Mouse (Mus musculus): ENCODE results near the gene Hist1h3i.

Hist1h3i gene

DNA sequence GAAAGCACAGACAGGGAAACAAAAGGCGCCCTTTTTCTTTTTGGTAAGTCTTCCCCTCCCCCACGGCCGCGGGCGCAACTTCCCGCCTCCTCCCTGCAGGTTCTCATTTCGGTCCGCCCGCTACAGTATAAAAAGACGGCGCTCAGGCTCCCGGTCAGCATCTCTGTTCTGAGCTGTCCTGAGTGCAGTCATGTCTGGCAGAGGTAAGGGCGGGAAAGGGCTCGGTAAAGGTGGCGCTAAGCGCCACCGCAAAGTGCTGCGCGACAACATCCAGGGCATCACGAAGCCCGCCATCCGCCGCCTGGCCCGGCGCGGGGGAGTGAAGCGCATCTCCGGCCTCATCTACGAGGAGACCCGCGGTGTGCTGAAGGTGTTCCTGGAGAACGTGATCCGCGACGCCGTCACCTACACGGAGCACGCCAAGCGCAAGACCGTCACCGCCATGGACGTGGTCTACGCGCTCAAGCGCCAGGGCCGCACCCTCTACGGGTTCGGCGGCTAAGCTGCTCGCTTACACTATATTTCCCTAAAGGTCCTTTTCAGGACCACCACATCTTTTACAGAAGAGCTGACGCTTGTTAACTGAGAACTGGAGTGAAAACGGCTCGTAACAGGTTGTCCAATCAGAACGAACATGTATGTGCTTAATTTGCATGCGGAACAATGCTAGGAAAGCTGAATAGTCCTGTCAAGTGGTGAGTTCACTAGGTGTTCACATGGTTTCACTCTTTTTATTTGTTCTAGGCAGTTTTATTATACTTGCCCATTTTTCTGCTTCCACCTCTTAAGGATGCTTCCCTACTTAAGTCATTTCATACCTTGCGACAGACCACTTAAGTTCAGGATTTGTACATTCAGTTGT lies 48.0 kb downstream of the Hist1h3i start, which contains the start of gene Hist1h4j:
TSS of gene Hist1h4j (plus strand) at position 159 of the 862 bp plus-strand sequence.
- DNase-seq (ENCODE audit: extremely low spot score, low spot score) = peak; percentile 97

DNA sequence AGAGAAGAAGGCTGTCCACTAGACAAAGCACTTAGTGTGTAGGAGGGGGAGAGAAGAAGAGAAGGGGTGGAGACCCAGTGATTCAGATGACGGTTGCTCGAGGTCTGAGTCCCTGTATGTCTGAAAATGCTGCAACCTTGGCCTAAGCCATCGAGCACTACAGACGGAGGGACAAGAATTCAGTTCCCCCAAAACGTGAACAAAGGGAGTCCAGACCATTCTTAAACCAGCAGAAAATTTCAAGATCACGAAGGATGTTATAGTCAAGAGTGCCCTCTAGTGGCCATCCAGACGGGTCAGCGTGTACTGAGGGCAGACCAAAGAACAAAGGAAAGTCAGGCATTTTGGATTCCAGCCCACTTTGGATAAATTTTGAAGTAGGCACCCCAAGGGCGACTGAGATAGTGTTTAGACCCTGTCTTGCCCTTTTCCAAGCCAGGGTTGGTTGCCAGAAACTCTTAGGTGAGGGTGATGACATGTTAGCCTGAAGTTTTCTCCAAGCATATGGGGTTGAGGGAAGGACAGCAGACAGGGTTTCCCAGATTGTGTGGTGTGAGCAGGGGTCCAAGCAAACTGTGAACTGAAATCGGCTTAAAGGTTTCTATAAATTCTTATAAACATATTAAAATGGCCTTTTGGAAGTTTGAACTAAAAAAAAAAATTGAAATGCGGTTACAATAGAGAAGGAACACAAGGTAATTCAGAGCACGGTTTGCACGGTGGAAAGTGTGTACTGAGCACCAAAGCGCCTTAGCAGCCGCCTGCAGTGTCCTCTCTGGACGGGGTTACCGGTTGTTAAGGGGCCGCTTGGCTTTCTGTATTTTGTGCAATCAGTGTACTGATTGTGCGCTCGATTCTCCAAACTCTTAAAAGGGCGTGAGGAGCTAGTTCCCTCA lies 48.9 kb downstream of the Hist1h3i start:
- peak; percentile 88 for DNase-seq (ENCODE audit: extremely low spot score, low spot score)

DNA sequence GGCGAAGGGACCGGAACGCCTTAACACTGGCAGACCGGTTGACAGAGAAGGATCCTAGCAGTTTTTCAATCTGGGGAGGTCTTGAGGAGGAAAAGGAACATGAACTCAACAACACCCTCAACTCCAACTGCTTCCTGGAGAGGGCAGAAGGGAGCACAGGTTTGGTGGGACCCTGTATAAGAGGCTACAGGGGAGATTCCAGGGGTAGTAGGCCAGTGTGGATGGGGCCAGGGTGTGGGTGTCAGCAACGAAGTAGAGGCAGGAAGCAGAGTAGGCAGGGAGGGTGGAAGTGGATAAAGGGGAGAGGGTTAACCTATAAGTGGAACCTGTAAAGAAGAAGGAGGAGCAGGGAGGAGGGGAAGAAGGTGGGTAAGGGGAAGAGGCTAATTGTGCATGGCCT lies 49.7 kb downstream of the Hist1h3i start:
- peak; percentile 51 for DNase-seq (ENCODE audit: extremely low spot score, low spot score)
